Mouse (Mus musculus) thymus, adult 2 months (tissue): ENCODE data around the gene Clk2. TPM values are rescaled to one million over a fixed set of nuclear protein-coding genes. Genes with fewer than 3 reads are reported as not detected.

ENCODE experiments used
- DNase-seq: peaks from one replicate; pipeline ENCODE4 v3.0.0; 2021
- H3K27ac ChIP-seq: fragments of 200-500 bp; 2 replicates; pipeline ENCODE4 v1.5.1; 2012; ENCODE audit warnings: low read length, control low read depth; ENCODE audit not compliant: control insufficient read depth, insufficient read depth
- H3K27me3 ChIP-seq: fragments of 200-500 bp; 2 replicates; pipeline ENCODE4 v1.6.1; 2012; ENCODE audit warnings: mild to moderate bottlenecking, low read length, moderate library complexity, mixed read lengths; ENCODE audit not compliant: control insufficient read depth, insufficient read depth
- H3K36me3 ChIP-seq: fragments of 200-500 bp; 2 replicates; pipeline ENCODE4 v1.6.1; 2012; ENCODE audit warnings: mild to moderate bottlenecking, low read length, moderate library complexity; ENCODE audit not compliant: control insufficient read depth, insufficient read depth
- H3K4me1 ChIP-seq: fragments of 200-500 bp; replicated peaks from 2 replicates; pipeline ENCODE4 v1.6.1; 2012; ENCODE audit warnings: low read length; ENCODE audit not compliant: control insufficient read depth, insufficient read depth
- H3K4me3 ChIP-seq: fragments of 200-500 bp; 2 replicates; pipeline ENCODE4 v1.5.1; 2012; ENCODE audit warnings: mild to moderate bottlenecking, low read length, control low read depth, moderate library complexity; ENCODE audit not compliant: control insufficient read depth, insufficient read depth
- CTCF ChIP-seq: fragments of 200-500 bp; IDR thresholded peaks from 2 replicates; pipeline ENCODE4 v1.5.1; 2012; ENCODE audit warnings: mild to moderate bottlenecking, control low read depth, low read length, moderate library complexity, borderline replicate concordance; ENCODE audit not compliant: control insufficient read depth, poor library complexity, insufficient read depth; ENCODE audit errors: extremely low read depth
- POLR2A ChIP-seq: fragments of 200-500 bp; IDR thresholded peaks from 2 replicates; pipeline ENCODE4 v1.6.1; 2012; ENCODE audit warnings: mild to moderate bottlenecking, low read length, control low read depth, moderate library complexity; ENCODE audit not compliant: control insufficient read depth, poor library complexity, insufficient read depth; ENCODE audit errors: extremely low read depth
- WGBS: fragments of 180-500 bp; shearing (Covaris S2); methylation state at CpG from one replicate; pipeline ENCODE4 v1.1.7; 2018; 5-methylcytosine and 5-hydroxymethylcytosine counted together
- polyA plus RNA-seq: library from polyadenylated mRNA; depleted of rRNA; stranded (reverse); fragments of >200 nt; gene quantifications from 2 replicates; pipeline ENCODE4 v1.2.3, GENCODE M21; 2012

The Clk2 gene
- polyA plus RNA-seq, 1 experiment, result 126 TPM

- peak overlapping the region; percentile 54 for H3K4me3 ChIP-seq
- H3K4me1 ChIP-seq, result peaks cover 10% of the 10 kb centered on the region
- WGBS, result 7% methylated on average over 33 of the region's 33 CpGs
- peak; percentile 89 for DNase-seq
- peak; percentile 71 for TF ChIP-seq POLR2A
- TF ChIP-seq CTCF, result 0 out of 2 replicates have a peak, but pooled peaks have one; percentile 31
- H3K27ac ChIP-seq, result peak overlapping the region; percentile 85
- no peaks in the 10 kb centered on the region for H3K27me3 ChIP-seq
- no peaks in the 10 kb centered on the region for H3K36me3 ChIP-seq
These were observed 31.6 kb downstream of the Clk2 start for GRCm38 (mm10) chr3:89195979-89196877.

DNA sequence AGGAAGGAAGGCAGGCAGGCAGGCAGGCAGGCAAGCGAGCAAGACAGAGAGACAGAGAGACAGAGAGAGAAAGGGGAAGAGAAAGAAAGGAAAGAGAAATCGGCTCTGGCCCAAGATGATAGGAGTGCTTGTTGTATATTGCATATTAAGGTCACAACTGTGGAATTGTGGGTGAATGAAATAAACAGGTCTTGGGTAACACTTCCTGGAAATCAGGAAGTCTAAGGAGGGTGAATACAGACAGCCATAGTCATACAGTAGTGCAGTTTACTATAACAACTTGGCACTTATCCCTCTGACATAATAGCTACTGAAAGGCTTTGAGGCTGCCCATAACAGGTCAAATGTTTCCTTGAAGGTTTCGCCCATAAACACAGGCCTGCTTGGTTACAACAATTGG is 35.2 kb downstream of the Clk2 start:
- no peak for TF ChIP-seq POLR2A
- H3K36me3 ChIP-seq, result 0 out of 2 replicates have a peak, but pooled peaks cover 2% of the 10 kb centered on the region
- 63% methylated on average over 3 of the region's 3 CpGs for WGBS
- H3K4me1 ChIP-seq, result peaks cover 14% of the 10 kb centered on the region
- no peak overlapping the region for H3K27ac ChIP-seq
- H3K27me3 ChIP-seq, result no peaks in the 10 kb centered on the region
- no peak for DNase-seq
- H3K4me3 ChIP-seq, result no peak overlapping the region

DNA sequence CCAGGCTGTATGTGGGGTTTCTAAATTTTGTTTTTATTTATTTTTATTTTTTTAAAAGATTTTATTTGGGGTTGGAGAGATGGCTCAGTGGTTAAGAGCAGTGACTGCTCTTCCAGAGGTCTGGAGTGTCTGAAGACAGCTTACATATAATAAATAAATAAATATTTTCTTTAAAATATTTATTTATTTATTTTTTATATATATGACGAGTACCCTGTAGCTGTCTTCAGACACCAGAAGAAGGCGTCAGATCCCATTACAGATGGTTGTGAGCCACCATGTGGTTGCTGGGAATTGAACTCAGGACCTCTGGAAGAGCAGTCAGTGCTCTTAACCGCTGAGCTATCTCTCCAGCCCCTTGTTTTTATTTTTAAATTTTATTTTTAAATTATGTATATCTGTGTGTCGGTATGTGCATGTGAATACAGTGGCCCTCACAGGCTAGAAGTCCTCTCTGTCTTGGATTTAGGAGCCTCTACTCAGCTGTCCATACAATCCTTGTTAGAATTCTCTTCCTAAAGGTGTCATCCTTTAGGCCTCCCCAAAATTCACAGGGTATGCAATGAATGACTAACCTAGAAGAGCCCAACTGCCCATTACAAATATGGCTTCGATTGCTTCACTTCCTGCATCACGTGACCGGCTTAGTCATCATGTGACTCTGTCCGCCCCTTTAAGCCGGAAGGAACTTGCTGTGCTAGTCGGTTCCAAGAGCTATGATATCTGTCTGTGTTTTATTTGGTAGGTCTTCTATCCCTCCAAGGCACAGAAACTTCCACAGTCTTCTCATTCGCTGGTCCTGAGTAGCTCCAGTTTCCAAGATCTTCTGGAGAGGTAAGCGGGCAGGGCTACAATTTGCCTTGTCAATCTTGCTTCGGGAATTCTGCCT is 37.9 kb downstream of the Clk2 start, which contains the start of gene Gba:
TSS of gene Gba (plus strand) at position 676 of the 889 bp plus-strand sequence.
- Histone ChIP-seq H3K4me1 (peaks cover 6% of the 10 kb centered on the region), H3K4me3 (peak within 1 kb of the TSS; percentile 32), H3K36me3 (peaks cover 28% of the 10 kb centered on the region), H3K27ac (no peak within 1 kb of the TSS), H3K27me3 (no peaks in the 10 kb centered on the region)
- peak; percentile 85 for DNase-seq
- TF ChIP-seq CTCF, result no peak
- TF ChIP-seq POLR2A, result no peak
- 24% methylated on average over 13 of the region's 13 CpGs for WGBS

DNA sequence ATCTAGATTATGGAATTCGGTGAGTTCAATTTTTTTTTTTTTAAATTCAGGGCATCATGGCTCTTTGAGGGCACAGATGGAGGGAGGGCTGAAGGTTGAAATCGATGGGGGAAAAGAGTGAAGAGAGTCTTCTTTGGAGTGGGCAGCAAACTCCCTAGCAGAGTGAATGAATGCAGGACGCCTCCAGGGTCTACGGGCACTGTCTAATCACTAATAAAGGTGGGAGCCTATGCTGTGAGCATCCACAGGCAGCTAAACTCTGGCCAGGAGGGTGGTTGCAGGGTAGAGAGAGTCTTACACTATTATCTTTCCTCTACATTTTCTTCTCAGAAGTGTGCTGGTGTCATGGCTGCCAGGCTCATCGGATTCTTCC is 38.5 kb downstream of the Clk2 start:
- WGBS, result 21% methylated on average over 5 of the region's 5 CpGs
- H3K27me3 ChIP-seq, result no peaks in the 10 kb centered on the region
- peaks cover 6% of the 10 kb centered on the region for H3K4me1 ChIP-seq
- H3K36me3 ChIP-seq, result peaks cover 33% of the 10 kb centered on the region
- H3K4me3 ChIP-seq, result peak overlapping the region; percentile 32
- H3K27ac ChIP-seq, result no peak overlapping the region
- no peak for DNase-seq
- TF ChIP-seq POLR2A (no peak), CTCF (no peak)

GRCm38 (mm10) chr3:89206079-89206478 is 41.5 kb downstream of the Clk2 start:
- Histone ChIP-seq H3K36me3 (peaks cover 47% of the 10 kb centered on the region), H3K4me3 (no peak overlapping the region), H3K4me1 (peaks cover 6% of the 10 kb centered on the region), H3K27ac (no peak overlapping the region), H3K27me3 (no peaks in the 10 kb centered on the region)
- DNase-seq, result no peak
- 97% methylated on average over 7 of the region's 7 CpGs for WGBS
- no peak for TF ChIP-seq POLR2A
- no peak for TF ChIP-seq CTCF

- WGBS, result 83% methylated on average over 2 of the region's 2 CpGs
- TF ChIP-seq CTCF (no peak), POLR2A (no peak)
- H3K4me3 ChIP-seq, result no peak overlapping the region
- peaks cover 47% of the 10 kb centered on the region for H3K36me3 ChIP-seq
- H3K27me3 ChIP-seq, result no peaks in the 10 kb centered on the region
- no peak for DNase-seq
- peaks cover 6% of the 10 kb centered on the region for H3K4me1 ChIP-seq
- no peak overlapping the region for H3K27ac ChIP-seq
These were observed 42.1 kb downstream of the Clk2 start for GRCm38 (mm10) chr3:89206695-89207094.
